Mouse (Mus musculus) G1E (cell line): ENCODE results near the gene Xkr7.

ENCODE experiments used
- CTCF ChIP-seq: IDR thresholded peaks from 2 replicates; pipeline ENCODE4 v1.5.1; 2012; ENCODE audit warnings: low read depth, low read length, inconsistent platforms, mixed read lengths
- GATA1 ChIP-seq: IDR thresholded peaks from 2 replicates; pipeline ENCODE4 v1.6.1; 2012; ENCODE audit warnings: borderline replicate concordance, low read length, inconsistent platforms, mixed read lengths
- GATA2 ChIP-seq: IDR thresholded peaks from 2 replicates; pipeline ENCODE4 v1.6.1; 2012; ENCODE audit warnings: low read depth, low read length, inconsistent platforms, borderline replicate concordance
- POLR2AphosphoS5 ChIP-seq: IDR thresholded peaks from 2 replicates; pipeline ENCODE4 v1.6.1; 2012; ENCODE audit warnings: low read depth, low read length, inconsistent platforms; ENCODE audit not compliant: insufficient replicate concordance
- TAL1 ChIP-seq: conservative IDR thresholded peaks from 2 replicates; pipeline ENCODE4 v1.6.1; 2012; ENCODE audit warnings: low read depth, low read length, inconsistent platforms, mixed read lengths

GRCm38 (mm10) chr2:153083824-153084223, 52.2 kb downstream of the Xkr7 start:
- TF ChIP-seq CTCF (no peak), POLR2AphosphoS5 (no peak), TAL1 (no peak), GATA1 (no peak), GATA2 (no peak)
